Mouse (Mus musculus): Measurements from ENCODE around the gene Hoxd12. TPM values are rescaled to one million over a fixed set of nuclear protein-coding genes. Genes with fewer than 3 reads are reported as not detected.

The Hoxd12 gene
- polyA plus RNA-seq, 1 experiment: not detected

GRCm38 (mm10) chr2:74700546-74701112 is 25.8 kb downstream of the Hoxd12 start:
- no peaks in the 10 kb centered on the region for H3K36me3 ChIP-seq (ENCODE audit: control insufficient read depth, insufficient read depth, low read length)
- no peak for DNase-seq (ENCODE audit: low read depth in 1 of 2, low spot score in 2 of 2)
- H3K27ac ChIP-seq (ENCODE audit: insufficient read depth, low read length): no peak overlapping the region
- peaks cover 55% of the 10 kb centered on the region for H3K27me3 ChIP-seq (ENCODE audit: control insufficient read depth, insufficient read depth, low read length)
- H3K4me1 ChIP-seq (ENCODE audit: control insufficient read depth, insufficient read depth, insufficient read length): peaks cover 9% of the 10 kb centered on the region; the same call in 1 of the 2 replicates
- 28% methylated on average over 22 of the region's 22 CpGs for WGBS
- H3K4me3 ChIP-seq (ENCODE audit: extremely low read depth, insufficient read depth, insufficient read length): no peak overlapping the region
- no peak for TF ChIP-seq POLR2A (IDR thresholded peaks at IDR 0.05; ENCODE audit: low read depth, low read length)
- no peak for TF ChIP-seq CTCF (IDR thresholded peaks at IDR 0.05; ENCODE audit: extremely low read depth, insufficient read depth, insufficient read length, insufficient replicate concordance)

DNA sequence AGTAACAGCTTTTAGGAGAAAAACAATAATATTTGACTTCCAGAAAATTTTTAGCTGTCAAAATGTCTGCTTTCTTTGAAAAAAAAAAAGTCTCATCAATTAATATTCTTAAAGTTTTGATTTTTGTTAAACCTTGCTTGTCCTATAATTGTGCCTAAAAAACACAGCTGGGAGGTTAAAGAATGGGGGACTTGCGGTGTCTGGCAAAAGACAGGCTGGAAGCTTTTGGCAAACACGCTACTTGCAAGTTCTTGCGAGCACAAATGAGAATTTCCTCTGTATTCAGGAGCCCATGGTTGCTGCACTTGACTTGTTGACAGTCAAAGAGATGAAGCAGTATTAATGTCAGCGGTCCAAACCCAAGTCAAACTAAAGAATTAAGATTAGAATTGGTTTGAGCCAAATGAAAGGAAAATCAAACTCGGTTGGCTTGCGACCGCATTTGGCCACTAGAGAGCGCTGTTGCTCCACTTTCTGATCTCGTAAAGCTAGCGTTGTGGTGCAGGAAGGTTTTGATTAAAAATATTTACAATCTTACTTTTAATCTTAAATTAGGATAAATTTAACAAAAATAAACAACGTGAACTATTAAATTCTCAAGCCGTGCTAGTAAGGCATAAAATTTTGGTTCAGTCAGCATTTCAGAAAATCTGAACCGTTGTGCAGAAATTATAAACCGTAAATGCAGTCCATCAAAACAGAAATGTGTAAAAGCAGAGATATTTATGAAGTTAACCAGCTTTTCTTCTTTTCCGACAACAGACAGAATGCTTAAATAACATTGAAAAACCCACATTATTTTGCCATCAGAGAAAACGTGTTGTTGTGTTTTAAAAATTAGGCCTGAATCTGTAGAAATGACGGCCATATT is 27.4 kb downstream of the Hoxd12 start:
- H3K27me3 ChIP-seq (ENCODE audit: control insufficient read depth, insufficient read depth, low read length): peaks cover 49% of the 10 kb centered on the region
- TF ChIP-seq POLR2A (IDR thresholded peaks at IDR 0.05; ENCODE audit: low read depth, low read length) (no peak), CTCF (IDR thresholded peaks at IDR 0.05; ENCODE audit: extremely low read depth, insufficient read depth, insufficient read length, insufficient replicate concordance) (peak; percentile 81; the same call in 1 of the 2 replicates)
- DNase-seq (ENCODE audit: low read depth in 1 of 2, low spot score in 2 of 2): peak; percentile 11 to 44

GRCm38 (mm10) chr2:74702820-74703219 is 28.0 kb downstream of the Hoxd12 start:
- TF ChIP-seq CTCF (IDR thresholded peaks at IDR 0.05; ENCODE audit: extremely low read depth, insufficient read depth, insufficient read length, insufficient replicate concordance) (no peak), POLR2A (IDR thresholded peaks at IDR 0.05; ENCODE audit: low read depth, low read length) (no peak)
- Histone ChIP-seq H3K4me1 (ENCODE audit: control insufficient read depth, insufficient read depth, insufficient read length) (peaks cover 10% of the 10 kb centered on the region; the same call in 1 of the 2 replicates), H3K4me3 (ENCODE audit: extremely low read depth, insufficient read depth, insufficient read length) (no peak overlapping the region), H3K36me3 (ENCODE audit: control insufficient read depth, insufficient read depth, low read length) (no peaks in the 10 kb centered on the region), H3K27ac (ENCODE audit: insufficient read depth, low read length) (no peak overlapping the region), H3K27me3 (ENCODE audit: control insufficient read depth, insufficient read depth, low read length) (peaks cover 44% of the 10 kb centered on the region)
- 51% methylated on average over 6 of the region's 6 CpGs for WGBS
- DNase-seq (ENCODE audit: low read depth in 1 of 2, low spot score in 2 of 2): no peak

More for the DNA sequence above, 27.4 kb downstream of the Hoxd12 start:
- Histone ChIP-seq H3K4me1 (ENCODE audit: control insufficient read depth, insufficient read depth, insufficient read length) (peaks cover 11% of the 10 kb centered on the region; the same call in 1 of the 2 replicates), H3K27ac (ENCODE audit: insufficient read depth, low read length) (no peak overlapping the region), H3K36me3 (ENCODE audit: control insufficient read depth, insufficient read depth, low read length) (no peaks in the 10 kb centered on the region), H3K4me3 (ENCODE audit: extremely low read depth, insufficient read depth, insufficient read length) (no peak overlapping the region)
- WGBS: 21% methylated on average over 17 of the region's 17 CpGs

DNA sequence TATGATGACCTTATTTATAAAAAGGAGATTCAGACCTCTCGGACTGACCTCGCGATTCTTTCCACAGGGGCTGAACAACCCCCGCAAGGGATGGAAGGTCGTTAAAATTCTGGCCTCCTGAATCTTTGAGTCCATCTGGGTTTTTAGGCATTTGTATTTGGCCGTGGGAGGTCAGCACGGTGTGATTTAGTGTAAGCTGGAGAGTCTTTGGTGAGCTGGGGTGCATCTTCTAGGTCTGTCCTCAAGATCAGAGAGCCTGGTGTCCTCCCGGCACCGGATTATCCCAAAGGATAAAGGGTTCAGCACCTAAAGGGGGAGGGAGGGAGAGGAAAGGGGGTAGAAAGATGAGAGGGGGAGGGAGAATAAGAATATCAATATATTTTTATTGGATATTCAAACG is 28.5 kb downstream of the Hoxd12 start:
- Histone ChIP-seq H3K4me3 (ENCODE audit: extremely low read depth, insufficient read depth, insufficient read length) (no peak overlapping the region), H3K27me3 (ENCODE audit: control insufficient read depth, insufficient read depth, low read length) (peaks cover 39% of the 10 kb centered on the region), H3K36me3 (ENCODE audit: control insufficient read depth, insufficient read depth, low read length) (no peaks in the 10 kb centered on the region), H3K4me1 (ENCODE audit: control insufficient read depth, insufficient read depth, insufficient read length) (peaks cover 5% of the 10 kb centered on the region; the same call in 1 of the 2 replicates), H3K27ac (ENCODE audit: insufficient read depth, low read length) (no peak overlapping the region)
- no peak for DNase-seq (ENCODE audit: low read depth in 1 of 2, low spot score in 2 of 2)
- TF ChIP-seq CTCF (IDR thresholded peaks at IDR 0.05; ENCODE audit: extremely low read depth, insufficient read depth, insufficient read length, insufficient replicate concordance) (no peak), POLR2A (IDR thresholded peaks at IDR 0.05; ENCODE audit: low read depth, low read length) (no peak)
- WGBS: 28% methylated on average over 10 of the region's 10 CpGs

GRCm38 (mm10) chr2:74703720-74704392 is 29.0 kb downstream of the Hoxd12 start:
- H3K27ac ChIP-seq (ENCODE audit: insufficient read depth, low read length): no peak overlapping the region
- H3K27me3 ChIP-seq (ENCODE audit: control insufficient read depth, insufficient read depth, low read length): peaks cover 34% of the 10 kb centered on the region
- H3K4me3 ChIP-seq (ENCODE audit: extremely low read depth, insufficient read depth, insufficient read length): no peak overlapping the region

GRCm38 (mm10) chr2:74704393-74704998 is 29.7 kb downstream of the Hoxd12 start, which contains the start of gene Hoxd8:
Gene Hoxd8, plus strand, starts transcription at chr2:74704615.
- Histone ChIP-seq H3K36me3 (ENCODE audit: control insufficient read depth, insufficient read depth, low read length) (no peaks in the 10 kb centered on the region), H3K4me3 (ENCODE audit: extremely low read depth, insufficient read depth, insufficient read length) (peak within 1 kb of the TSS; percentile 23; the same call in 1 of the 2 replicates), H3K4me1 (ENCODE audit: control insufficient read depth, insufficient read depth, insufficient read length) (peaks cover 2% of the 10 kb centered on the region; the same call in 1 of the 2 replicates), H3K27me3 (ENCODE audit: control insufficient read depth, insufficient read depth, low read length) (peaks cover 29% of the 10 kb centered on the region), H3K27ac (ENCODE audit: insufficient read depth, low read length) (no peak within 1 kb of the TSS)
- no peak for TF ChIP-seq POLR2A (IDR thresholded peaks at IDR 0.05; ENCODE audit: low read depth, low read length)
- TF ChIP-seq CTCF (IDR thresholded peaks at IDR 0.05; ENCODE audit: extremely low read depth, insufficient read depth, insufficient read length, insufficient replicate concordance): no peak
- WGBS: 4% methylated on average over 51 of the region's 52 CpGs
- no peak for DNase-seq (ENCODE audit: low read depth in 1 of 2, low spot score in 2 of 2)

More at GRCm38 (mm10) chr2:74703720-74704392, 29.0 kb downstream of the Hoxd12 start:
- TF ChIP-seq POLR2A (IDR thresholded peaks at IDR 0.05; ENCODE audit: low read depth, low read length): no peak
- TF ChIP-seq CTCF (IDR thresholded peaks at IDR 0.05; ENCODE audit: extremely low read depth, insufficient read depth, insufficient read length, insufficient replicate concordance): no peak
- WGBS: 16% methylated on average over 26 of the region's 26 CpGs
- DNase-seq (ENCODE audit: low read depth in 1 of 2, low spot score in 2 of 2): no peak
- peaks cover 2% of the 10 kb centered on the region; the same call in 1 of the 2 replicates for H3K4me1 ChIP-seq (ENCODE audit: control insufficient read depth, insufficient read depth, insufficient read length)
- H3K36me3 ChIP-seq (ENCODE audit: control insufficient read depth, insufficient read depth, low read length): no peaks in the 10 kb centered on the region
